Mouse (Mus musculus) liver, adult 2 months (tissue): Measurements from ENCODE around the gene Gm10912. TPM values are rescaled to one million over a fixed set of nuclear protein-coding genes. Genes with fewer than 3 reads are reported as not detected.
"Not testable (repeated sequence)": the region's sequence is repeated elsewhere in the genome, so short reads cannot be mapped to it uniquely, and the experiment has no call there.

Source experiments
- DNase-seq: peaks from one replicate; pipeline ENCODE4 v3.0.0-alpha.2; 2011; ENCODE audit warnings: low read depth, low spot score; ENCODE audit errors: extremely low read depth
- H3K27ac ChIP-seq: fragments of 200-500 bp; replicated peaks from 2 replicates; pipeline ENCODE4 v1.5.1; 2012; ENCODE audit warnings: low read depth, mild to moderate bottlenecking, control low read depth, inconsistent platforms, low read length; ENCODE audit not compliant: insufficient read depth
- H3K27me3 ChIP-seq: fragments of 200-500 bp; 2 replicates; pipeline ENCODE4 v1.6.1; 2012; ENCODE audit warnings: mild to moderate bottlenecking, moderate library complexity, low read length, inconsistent platforms; ENCODE audit not compliant: control insufficient read depth, insufficient read depth
- H3K36me3 ChIP-seq: fragments of 200-500 bp; 2 replicates; pipeline ENCODE4 v1.6.1; 2012; ENCODE audit warnings: low read length, inconsistent platforms; ENCODE audit not compliant: control insufficient read depth, insufficient read depth
- H3K4me1 ChIP-seq: fragments of 200-500 bp; 2 replicates; pipeline ENCODE4 v1.6.1; 2011; ENCODE audit warnings: low read length; ENCODE audit not compliant: control insufficient read depth, insufficient read depth
- H3K4me3 ChIP-seq: fragments of 200-500 bp; 2 replicates; pipeline ENCODE4 v1.5.1; 2011; ENCODE audit warnings: low read depth, mild to moderate bottlenecking, control low read depth, low read length, moderate library complexity; ENCODE audit not compliant: insufficient read depth
- H3K79me2 ChIP-seq: fragments of 200-500 bp; 2 replicates; pipeline ENCODE4 v1.6.1; 2012; ENCODE audit warnings: inconsistent platforms, mild to moderate bottlenecking, low read length, moderate library complexity; ENCODE audit not compliant: control insufficient read depth, insufficient read depth
- H3K9ac ChIP-seq: fragments of 200-500 bp; 2 replicates; pipeline ENCODE4 v1.6.1; 2012; ENCODE audit warnings: low read depth, mild to moderate bottlenecking, control low read depth, inconsistent platforms, low read length
- CTCF ChIP-seq: fragments of 200-500 bp; IDR thresholded peaks from 2 replicates; pipeline ENCODE4 v1.5.1; 2011; ENCODE audit warnings: low read depth, low read length, control low read depth
- POLR2A ChIP-seq: fragments of 200-500 bp; IDR thresholded peaks from 2 replicates; pipeline ENCODE4 v1.6.1; 2011; ENCODE audit warnings: low read length, control low read depth; ENCODE audit not compliant: insufficient read depth; ENCODE audit errors: extremely low read depth
- WGBS: fragments of 180-500 bp; shearing (Covaris S2); methylation state at CpG from one replicate; pipeline ENCODE4 v1.1.7; 2018; 5-methylcytosine and 5-hydroxymethylcytosine counted together
- polyA plus RNA-seq: library from polyadenylated mRNA; depleted of rRNA; stranded (reverse); fragments of >200 nt; gene quantifications from 2 replicates; pipeline ENCODE4 v1.2.3, GENCODE M21; 2012
- total RNA-seq: library from RNA; depleted of rRNA; stranded (reverse); fragments of >200 nt; gene quantifications from 2 replicates; pipeline ENCODE4 v1.2.3, GENCODE M21; 2014

Gm10912 gene
- total and polyA plus RNA-seq, 2 experiments = 0.11 to 0.65 TPM

DNA sequence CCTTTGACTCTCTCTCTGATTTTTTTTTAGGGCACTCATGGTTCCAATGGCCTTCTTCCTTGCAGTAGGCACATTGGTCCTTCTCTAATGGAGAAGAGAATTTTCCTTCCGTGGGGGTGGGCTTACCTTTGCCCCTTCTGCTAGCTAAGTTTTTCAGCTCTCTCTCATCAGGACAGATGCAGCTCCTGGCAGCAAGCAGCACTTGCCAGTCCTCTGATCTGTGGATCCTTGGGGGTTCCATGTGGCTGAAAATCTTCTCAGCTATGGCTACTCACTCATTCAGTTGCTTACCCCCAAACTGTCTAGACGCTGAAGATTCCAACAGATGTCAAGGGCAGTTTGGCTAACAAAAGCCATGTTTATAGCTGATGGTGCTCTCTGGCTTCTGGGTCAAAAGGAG lies 27.7 kb downstream of the Gm10912 start:
- Histone ChIP-seq H3K36me3 (no peaks in the 10 kb centered on the region), H3K27me3 (no peaks in the 10 kb centered on the region), H3K4me1 (0 out of 2 replicates have a peak, but pooled peaks cover 1% of the 10 kb centered on the region), H3K79me2 (no peaks in the 10 kb centered on the region; the same call in 1 of the 2 replicates), H3K4me3 (no peak overlapping the region), H3K9ac (no peak overlapping the region), H3K27ac (no peak overlapping the region)
- no peak for DNase-seq
- TF ChIP-seq CTCF = no peak
- WGBS = 72% methylated on average over 2 of the region's 2 CpGs

DNA sequence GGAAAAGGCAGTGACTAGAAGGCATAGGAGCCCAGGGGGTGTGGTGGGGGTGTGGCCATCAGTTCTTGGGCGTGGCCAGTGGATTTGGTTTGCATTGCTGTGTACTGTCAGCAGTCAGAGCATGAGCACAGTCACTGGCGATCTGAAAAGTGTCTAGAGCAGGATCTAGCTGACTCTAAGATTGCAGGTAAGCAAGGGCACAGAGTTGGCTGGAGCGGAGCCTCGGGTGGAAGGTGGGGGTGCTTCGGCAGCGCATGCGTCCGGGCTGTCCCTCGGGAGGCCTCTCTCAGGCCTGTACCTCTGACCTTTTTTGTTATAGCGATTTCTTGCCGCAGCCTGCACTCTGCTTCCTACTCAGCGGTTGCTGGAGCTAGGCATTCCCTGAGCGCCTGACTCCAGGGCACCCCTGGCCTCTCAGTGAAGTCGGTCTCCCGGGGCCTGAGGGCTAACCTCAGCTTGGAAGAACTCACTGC lies 30.2 kb downstream of the Gm10912 start, which contains the start of gene Cd59a:
Cd59a (plus strand) TSS at position 61 of the 473 bp plus-strand sequence.
- H3K4me1 ChIP-seq = peaks cover 4% of the 10 kb centered on the region
- peak within 1 kb of the TSS; percentile 85 for H3K27ac ChIP-seq
- TF ChIP-seq POLR2A (peak; percentile 56; the same call in 1 of the 2 replicates), CTCF (no peak)
- WGBS = 2% methylated on average over 15 of the region's 15 CpGs
- no peaks in the 10 kb centered on the region for H3K36me3 ChIP-seq
- peak within 1 kb of the TSS; percentile 80 for H3K4me3 ChIP-seq
- DNase-seq = peak; percentile 94
- H3K9ac ChIP-seq = peak within 1 kb of the TSS; percentile 88
- H3K27me3 ChIP-seq = no peaks in the 10 kb centered on the region
- no peaks in the 10 kb centered on the region; the same call in 1 of the 2 replicates for H3K79me2 ChIP-seq

DNA sequence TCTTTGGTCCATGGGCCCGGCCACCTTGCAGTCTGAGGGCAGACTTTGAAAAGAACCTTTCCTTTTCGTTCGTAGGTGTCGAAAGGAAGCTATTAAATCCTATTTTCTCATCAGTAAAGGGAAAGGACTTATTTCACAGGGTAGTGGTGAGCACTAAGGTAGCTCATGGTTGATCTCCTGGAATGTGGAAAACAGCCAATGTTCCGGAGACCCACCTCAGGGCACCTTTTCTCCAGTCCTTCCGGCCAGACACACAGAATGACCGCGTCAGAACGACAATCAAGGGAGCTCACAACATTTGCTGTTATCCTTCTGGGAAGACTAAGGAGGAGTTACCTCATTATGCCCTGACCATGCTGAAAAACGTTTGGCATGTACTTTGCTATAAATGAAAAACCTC lies 30.6 kb downstream of the Gm10912 start:
- H3K36me3 ChIP-seq = no peaks in the 10 kb centered on the region
- H3K9ac ChIP-seq = peak overlapping the region; percentile 88
- peaks cover 4% of the 10 kb centered on the region for H3K4me1 ChIP-seq
- no peaks in the 10 kb centered on the region; the same call in 1 of the 2 replicates for H3K79me2 ChIP-seq
- TF ChIP-seq POLR2A = no peak
- no peak for TF ChIP-seq CTCF
- peak overlapping the region; percentile 80 for H3K4me3 ChIP-seq
- H3K27ac ChIP-seq = peak overlapping the region; percentile 85
- H3K27me3 ChIP-seq = no peaks in the 10 kb centered on the region
- WGBS = 10% methylated on average over 10 of the region's 10 CpGs
- no peak for DNase-seq

DNA sequence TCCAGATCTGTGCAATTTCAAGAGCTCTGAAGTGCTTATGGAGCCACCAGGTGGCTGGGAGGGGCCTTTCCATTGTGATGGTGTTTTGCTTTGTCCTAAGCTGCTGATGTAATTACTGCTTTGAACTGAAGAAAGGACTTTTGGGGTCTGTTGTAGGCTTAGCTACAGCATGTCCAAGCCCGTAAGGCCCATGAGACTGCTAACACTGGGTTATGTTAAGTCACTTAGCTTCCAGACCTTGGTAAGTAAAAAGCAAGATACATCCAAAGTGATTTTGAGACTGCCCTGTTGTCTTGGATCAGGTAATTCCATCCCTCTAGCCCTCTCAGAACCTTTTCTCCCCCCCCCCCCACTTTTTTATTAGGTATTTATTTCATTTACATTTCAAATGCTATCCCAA lies 31.2 kb downstream of the Gm10912 start:
- H3K27ac ChIP-seq, DNase-seq, H3K4me1 ChIP-seq, H3K36me3 ChIP-seq, H3K79me2 ChIP-seq, H3K27me3 ChIP-seq: not testable (repeated sequence)
- 75% methylated on average over 1 of the region's 1 CpGs for WGBS
- Histone ChIP-seq H3K9ac (peak overlapping the region; percentile 38; the same call in 1 of the 2 replicates), H3K4me3 (peak overlapping the region; percentile 80; the same call in 1 of the 2 replicates)

DNA sequence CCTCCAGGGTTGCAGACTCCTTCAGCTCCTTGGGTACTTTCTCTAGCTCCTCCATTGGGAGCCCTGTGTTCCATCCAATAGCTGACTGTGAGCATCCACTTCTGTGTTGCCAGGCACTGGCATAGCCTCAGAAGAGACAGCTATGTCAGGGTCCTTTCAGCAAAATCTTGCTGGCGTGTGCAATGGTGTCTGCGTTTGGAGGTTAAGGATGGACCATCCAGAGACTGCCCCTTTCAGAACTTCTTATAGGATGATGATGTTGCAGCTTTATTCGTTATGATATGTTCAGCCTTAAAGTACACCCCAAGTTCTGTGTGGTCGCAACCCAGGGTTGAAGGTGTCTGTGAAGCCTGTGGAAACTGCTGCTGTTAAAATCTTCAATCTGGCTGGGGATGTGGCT lies 31.8 kb downstream of the Gm10912 start:
- H3K4me3 ChIP-seq, H3K9ac ChIP-seq, H3K27me3 ChIP-seq, H3K36me3 ChIP-seq, DNase-seq, H3K27ac ChIP-seq, H3K4me1 ChIP-seq, H3K79me2 ChIP-seq: not testable (repeated sequence)
- WGBS = 86% methylated on average over 4 of the region's 4 CpGs

DNA sequence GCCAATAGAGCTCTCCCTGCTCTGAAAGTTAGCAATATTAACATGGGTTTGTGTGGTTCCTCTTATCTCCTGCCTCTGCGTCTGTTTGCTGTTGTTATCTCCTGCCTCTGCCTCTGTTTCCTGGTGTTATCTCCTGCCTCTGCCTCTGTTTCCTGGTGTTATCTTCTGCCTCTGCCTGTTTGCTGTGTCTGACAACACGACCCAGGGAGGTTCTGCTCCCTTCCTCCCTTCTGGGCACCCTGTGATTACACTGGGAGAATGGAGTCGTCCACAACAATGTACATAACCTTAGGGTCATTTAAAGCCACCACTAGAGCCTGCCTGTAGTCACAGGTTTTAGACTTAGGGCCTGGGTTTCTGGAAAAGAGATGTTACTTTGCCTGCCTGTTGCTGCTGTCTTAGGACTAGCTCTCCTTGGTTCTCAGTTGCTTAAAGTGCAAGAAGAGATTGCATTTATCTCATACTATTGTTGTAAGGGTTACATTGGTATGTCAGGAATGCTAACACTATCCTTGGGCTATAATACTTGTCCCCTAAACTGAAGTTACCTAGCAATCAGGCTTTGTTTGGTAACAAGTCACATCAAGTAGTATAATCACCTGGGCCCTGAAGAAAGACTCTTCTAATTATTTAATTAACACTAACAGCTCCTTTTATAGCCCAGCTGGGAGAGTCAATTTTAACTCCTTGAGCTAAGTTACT lies 33.1 kb downstream of the Gm10912 start:
- Histone ChIP-seq H3K9ac (no peak overlapping the region), H3K79me2 (peaks cover 12% of the 10 kb centered on the region; the same call in 1 of the 2 replicates), H3K36me3 (no peaks in the 10 kb centered on the region), H3K27me3 (no peaks in the 10 kb centered on the region), H3K4me3 (no peak overlapping the region), H3K4me1 (peaks cover 11% of the 10 kb centered on the region), H3K27ac (peak overlapping the region; percentile 46; the same call in 1 of the 2 replicates)
- no peak for DNase-seq
- TF ChIP-seq POLR2A (no peak), CTCF (no peak)
- 8% methylated on average over 3 of the region's 3 CpGs for WGBS
